Mouse (Mus musculus) hindbrain, embryonic 14.5 days (tissue): ENCODE measurements at regions not wholly inside any gene's neighbourhood (a gene's known extent, or its start where the extent isn't known, plus 50 kb on each side); places are given as distances from the start of the nearest gene placed in this dataset.
"Not testable (repeated sequence)": the region's sequence is repeated elsewhere in the genome, so short reads cannot be mapped to it uniquely, and the experiment has no call there.

Experiments
- ATAC-seq: fragments of 200-750 bp; cut with Nextera tagmentation; 2 replicates; pipeline ENCODE4 v1.8.0; 2017; ENCODE audit warnings: moderate number of reproducible peaks, mild to moderate bottlenecking, moderate TSS enrichment, moderate library complexity; ENCODE audit not compliant: low FRiP score
- DNase-seq: peaks from one replicate; pipeline ENCODE4 v3.0.0-alpha.2; 2015; ENCODE audit warnings: low spot score
- H3K27ac ChIP-seq: fragments of 300-500 bp; sonication (generic); 2 replicates; pipeline ENCODE4 v1.5.1; 2014; ENCODE audit warnings: mild to moderate bottlenecking, moderate library complexity
- H3K27me3 ChIP-seq: fragments of 300-500 bp; sonication (generic); 2 replicates; pipeline ENCODE4 v1.6.1; 2014; ENCODE audit warnings: mild to moderate bottlenecking, low read length, mixed read lengths; ENCODE audit not compliant: control insufficient read depth, insufficient read depth
- H3K36me3 ChIP-seq: fragments of 300-500 bp; sonication (generic); replicated peaks from 2 replicates; pipeline ENCODE4 v1.6.1; 2014; ENCODE audit not compliant: control insufficient read depth, insufficient read depth
- H3K4me1 ChIP-seq: fragments of 300-500 bp; sonication (generic); replicated peaks from 2 replicates; pipeline ENCODE4 v1.6.1; 2014; ENCODE audit warnings: antibody characterized with exemption, low read length, mixed read lengths; ENCODE audit not compliant: control insufficient read depth, insufficient read depth
- H3K4me2 ChIP-seq: fragments of 300-500 bp; sonication (generic); replicated peaks from 2 replicates; pipeline ENCODE4 v1.6.1; 2014; ENCODE audit warnings: mild to moderate bottlenecking, moderate library complexity
- H3K4me3 ChIP-seq: fragments of 300-500 bp; sonication (generic); replicated peaks from 2 replicates; pipeline ENCODE4 v1.5.1; 2014; ENCODE audit warnings: mild to moderate bottlenecking, low read length
- H3K9ac ChIP-seq: fragments of 300-500 bp; sonication (generic); 2 replicates; pipeline ENCODE4 v1.6.1; 2014
- H3K9me3 ChIP-seq: fragments of 300-500 bp; sonication (generic); 2 replicates; pipeline ENCODE4 v1.6.1; 2016; ENCODE audit warnings: low read length; ENCODE audit not compliant: control insufficient read depth
- WGBS: fragments of 180-500 bp; shearing (Covaris S2); extraction: QIAGEN DNeasy Blood & Tissue Kit; methylation state at CpG from one replicate; pipeline ENCODE4 v1.1.7; 2014; 5-methylcytosine and 5-hydroxymethylcytosine counted together

- H3K27me3 ChIP-seq: no peaks in the 10 kb centered on the region
- DNase-seq: no peak
- H3K36me3 ChIP-seq: no peaks in the 10 kb centered on the region
- H3K4me1 ChIP-seq: no peaks in the 10 kb centered on the region
- WGBS: 78% methylated on average over 2 of the region's 2 CpGs
- H3K9ac ChIP-seq: no peak overlapping the region
- H3K9me3 ChIP-seq: 0 out of 2 replicates have a peak, but pooled peaks cover 8% of the 10 kb centered on the region
- no peak for ATAC-seq
- no peak overlapping the region for H3K27ac ChIP-seq
- H3K4me3 ChIP-seq: no peak overlapping the region
- no peak overlapping the region for H3K4me2 ChIP-seq
These were observed 577.4 kb downstream of the Epha7 start for GRCm38 (mm10) chr4:29390333-29390732.

- no peak for DNase-seq
- no peak overlapping the region for H3K4me2 ChIP-seq
- H3K27ac ChIP-seq: no peak overlapping the region
- no peaks in the 10 kb centered on the region for H3K36me3 ChIP-seq
- H3K4me1 ChIP-seq: no peaks in the 10 kb centered on the region
- 88% methylated on average over 3 of the region's 3 CpGs for WGBS
- no peaks in the 10 kb centered on the region for H3K9me3 ChIP-seq
- no peak for ATAC-seq
- H3K9ac ChIP-seq: no peak overlapping the region
- no peak overlapping the region for H3K4me3 ChIP-seq
- H3K27me3 ChIP-seq: no peaks in the 10 kb centered on the region
These were observed 589.2 kb downstream of the Epha7 start for GRCm38 (mm10) chr4:29402143-29402542.

- H3K4me1 ChIP-seq: no peaks in the 10 kb centered on the region
- H3K9me3 ChIP-seq: no peaks in the 10 kb centered on the region
- no peak overlapping the region for H3K4me3 ChIP-seq
- 95% methylated on average over 8 of the region's 8 CpGs for WGBS
- H3K27ac ChIP-seq: no peak overlapping the region
- no peak for DNase-seq
- no peaks in the 10 kb centered on the region for H3K27me3 ChIP-seq
- no peak for ATAC-seq
- H3K9ac ChIP-seq: no peak overlapping the region
- no peak overlapping the region for H3K4me2 ChIP-seq
- H3K36me3 ChIP-seq: no peaks in the 10 kb centered on the region
These were observed 601.7 kb downstream of the Epha7 start for GRCm38 (mm10) chr4:29414616-29415015.

GRCm38 (mm10) chr4:29420198-29420792, 607.4 kb downstream of the Epha7 start:
- H3K4me3 ChIP-seq: no peak overlapping the region
- H3K36me3 ChIP-seq: no peaks in the 10 kb centered on the region
- ATAC-seq: no peak
- no peaks in the 10 kb centered on the region for H3K9me3 ChIP-seq
- H3K4me1 ChIP-seq: no peaks in the 10 kb centered on the region
- no peak overlapping the region for H3K4me2 ChIP-seq
- DNase-seq: no peak
- H3K27ac ChIP-seq: no peak overlapping the region
- no peak overlapping the region for H3K9ac ChIP-seq
- no peaks in the 10 kb centered on the region for H3K27me3 ChIP-seq
- WGBS: 95% methylated on average over 2 of the region's 2 CpGs

GRCm38 (mm10) chr4:29431493-29431892, 618.6 kb downstream of the Epha7 start:
- not testable (repeated sequence) for H3K4me1 ChIP-seq, H3K27me3 ChIP-seq, H3K9ac ChIP-seq, H3K9me3 ChIP-seq, H3K27ac ChIP-seq, H3K4me2 ChIP-seq, H3K4me3 ChIP-seq, ATAC-seq, H3K36me3 ChIP-seq, DNase-seq
- 89% methylated on average over 4 of the region's 4 CpGs for WGBS

- H3K4me2 ChIP-seq: no peak overlapping the region
- no peak overlapping the region for H3K4me3 ChIP-seq
- no peaks in the 10 kb centered on the region for H3K9me3 ChIP-seq
- no peak overlapping the region for H3K27ac ChIP-seq
- no peaks in the 10 kb centered on the region for H3K4me1 ChIP-seq
- H3K36me3 ChIP-seq: no peaks in the 10 kb centered on the region
- WGBS: 82% methylated on average over 5 of the region's 5 CpGs
- no peak overlapping the region for H3K9ac ChIP-seq
- DNase-seq (no peak), ATAC-seq (no peak)
- H3K27me3 ChIP-seq: no peaks in the 10 kb centered on the region
These were observed 650.4 kb downstream of the Epha7 start for GRCm38 (mm10) chr4:29463329-29463728.

- DNase-seq (peak; percentile 47), ATAC-seq (no peak)
- Histone ChIP-seq H3K4me1 (no peaks in the 10 kb centered on the region), H3K4me3 (no peak overlapping the region), H3K9ac (no peak overlapping the region), H3K27me3 (no peaks in the 10 kb centered on the region), H3K36me3 (no peaks in the 10 kb centered on the region), H3K4me2 (no peak overlapping the region), H3K27ac (no peak overlapping the region), H3K9me3 (no peaks in the 10 kb centered on the region)
- 65% methylated on average over 2 of the region's 2 CpGs for WGBS
These were observed 653.4 kb downstream of the Epha7 start for GRCm38 (mm10) chr4:29466315-29466714.

- ATAC-seq (no peak), DNase-seq (no peak)
- Histone ChIP-seq H3K4me1 (no peaks in the 10 kb centered on the region), H3K36me3 (no peaks in the 10 kb centered on the region), H3K27me3 (no peaks in the 10 kb centered on the region), H3K4me3 (no peak overlapping the region), H3K4me2 (no peak overlapping the region), H3K9me3 (no peaks in the 10 kb centered on the region), H3K9ac (no peak overlapping the region), H3K27ac (no peak overlapping the region)
- WGBS: 75% methylated on average over 2 of the region's 2 CpGs
These were observed 667.6 kb downstream of the Epha7 start for GRCm38 (mm10) chr4:29480384-29481092.

GRCm38 (mm10) chr4:29481093-29481715, 668.3 kb downstream of the Epha7 start:
- DNase-seq: no peak
- no peak overlapping the region for H3K9ac ChIP-seq
- no peaks in the 10 kb centered on the region for H3K36me3 ChIP-seq
- H3K27me3 ChIP-seq: no peaks in the 10 kb centered on the region
- ATAC-seq: no peak
- H3K4me3 ChIP-seq: no peak overlapping the region
- no peaks in the 10 kb centered on the region for H3K4me1 ChIP-seq
- WGBS: 74% methylated on average over 1 of the region's 1 CpGs
- no peak overlapping the region for H3K4me2 ChIP-seq
- H3K9me3 ChIP-seq: no peaks in the 10 kb centered on the region
- no peak overlapping the region for H3K27ac ChIP-seq
